Mouse (Mus musculus) heart, postnatal 10 days (tissue): ENCODE measurements at regions not wholly inside any gene's neighbourhood (a gene's known extent, or its start where the extent isn't known, plus 50 kb on each side); places are given as distances from the start of the nearest gene placed in this dataset.
A peak's percentile ranks its signal among the peaks of the same experiment; 100 is the strongest.
"Not testable (repeated sequence)": the region's sequence is repeated elsewhere in the genome, so short reads cannot be mapped to it uniquely, and the experiment has no call there.

Experiments used
- DNase-seq, 2 experiments: peaks; one replicate each; pipeline ENCODE4 v3.0.0; 2021
- intact Hi-C: fragments of 180-260 bp; cut with DNase I; formaldehyde crosslinking; loops from one replicate; pipeline ENCODE4 v1.15.1; 2025

GRCm38 (mm10) chr7:137629540-137629939, 192.1 kb downstream of the Glrx3 start:
- intact Hi-C loops, result no loop called here
- no peak for DNase-seq

GRCm38 (mm10) chr7:137648621-137649020, 211.2 kb downstream of the Glrx3 start:
- intact Hi-C loops, result no loop called here
- no peak for DNase-seq

DNA sequence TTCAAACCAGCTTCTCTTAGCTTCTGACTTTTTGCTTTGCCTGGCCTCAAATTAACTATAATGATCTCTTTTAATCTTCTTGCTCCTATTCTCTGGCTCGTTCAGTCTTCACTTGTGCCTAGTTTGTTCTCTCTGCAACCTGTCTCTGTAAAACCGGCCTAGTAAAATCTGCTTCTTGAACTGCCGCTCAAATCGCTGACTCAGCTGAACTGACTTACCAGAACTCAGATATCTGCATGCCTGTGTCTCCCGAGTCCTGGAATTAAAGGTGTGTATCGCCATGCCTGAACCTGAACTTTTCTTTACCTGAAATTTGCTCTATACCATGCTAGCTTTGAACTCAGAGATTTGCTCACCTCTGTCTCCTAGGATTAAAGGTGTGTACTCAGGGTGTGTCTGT, 212.2 kb downstream of the Glrx3 start:
- no peak for DNase-seq
- intact Hi-C loops, result no loop called here

- no peak for DNase-seq
These were observed 216.4 kb downstream of the Glrx3 start for GRCm38 (mm10) chr7:137653837-137654236.

DNA sequence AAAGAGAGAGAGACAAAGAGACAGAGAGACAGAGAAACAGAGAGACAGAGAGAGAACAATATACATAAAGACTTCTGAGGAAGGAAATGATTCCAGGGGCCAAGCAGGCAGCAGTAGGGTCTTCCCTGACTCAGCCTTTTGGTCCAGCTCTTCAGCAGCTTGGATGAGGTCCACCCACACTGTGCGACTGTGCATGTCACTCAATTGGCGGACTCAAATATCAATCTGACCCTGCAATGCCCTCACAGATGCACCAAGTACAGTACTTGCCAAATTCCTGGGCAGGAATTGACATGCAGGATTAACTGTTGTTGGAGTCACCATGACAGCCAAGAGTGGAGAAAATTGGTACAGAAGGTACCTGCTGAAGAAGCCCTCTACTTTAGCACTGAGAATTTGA, 229.8 kb downstream of the Glrx3 start:
- intact Hi-C loops, result no loop called here
- DNase-seq, result no peak

More at GRCm38 (mm10) chr7:137653837-137654236, 216.4 kb downstream of the Glrx3 start:
- intact Hi-C loops, result no loop called here

DNA sequence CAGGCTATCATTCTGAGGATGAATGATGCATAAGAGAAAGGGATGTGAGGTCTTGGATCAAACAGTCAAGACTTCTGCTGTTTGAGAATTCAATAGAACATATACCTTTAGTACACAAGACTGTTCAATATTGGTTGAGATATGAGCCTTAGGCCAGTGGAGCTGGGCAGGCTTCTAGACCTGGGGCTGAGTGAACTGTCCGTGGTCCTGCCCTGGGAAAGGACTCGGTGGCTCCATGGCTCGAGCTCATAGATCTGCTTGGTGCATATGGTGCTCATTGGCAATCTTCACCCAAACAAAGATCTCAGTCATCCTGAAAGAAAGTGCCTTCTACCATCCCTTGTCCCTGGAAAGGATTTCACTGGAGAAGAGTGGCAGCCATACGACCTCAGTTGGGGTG, 233.7 kb downstream of the Glrx3 start:
- DNase-seq, result peak in 1 of 2 experiments; percentile 6
- intact Hi-C loops, result no loop called here

- DNase-seq, result no peak
- intact Hi-C loops, result no loop called here
These were observed 237.2 kb downstream of the Glrx3 start for GRCm38 (mm10) chr7:137674596-137674995.

DNA sequence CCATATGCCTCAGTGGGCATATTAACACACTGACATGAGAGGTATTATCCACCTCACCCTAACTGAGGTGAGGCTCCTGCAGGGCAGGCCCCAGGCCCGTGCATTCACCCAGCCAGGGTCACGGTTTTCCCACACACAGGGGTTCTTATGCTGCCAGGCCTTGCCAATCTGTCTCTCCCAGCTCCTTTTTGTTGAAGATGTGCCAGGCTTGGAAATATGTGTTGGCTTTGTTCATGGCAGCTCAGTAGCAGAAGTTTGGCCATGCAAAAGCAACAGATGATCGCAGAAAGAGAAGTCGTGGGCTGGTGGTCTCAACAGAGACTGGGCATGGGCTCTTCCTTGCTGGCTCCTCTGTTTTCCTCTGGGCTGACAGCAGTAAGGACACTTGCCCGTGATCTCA, 238.0 kb downstream of the Glrx3 start:
- intact Hi-C loops, result loop anchor here (1.0 kb wide), 1 partner anchor 40 kb away; no protein-coding TSS in a partner anchor

DNA sequence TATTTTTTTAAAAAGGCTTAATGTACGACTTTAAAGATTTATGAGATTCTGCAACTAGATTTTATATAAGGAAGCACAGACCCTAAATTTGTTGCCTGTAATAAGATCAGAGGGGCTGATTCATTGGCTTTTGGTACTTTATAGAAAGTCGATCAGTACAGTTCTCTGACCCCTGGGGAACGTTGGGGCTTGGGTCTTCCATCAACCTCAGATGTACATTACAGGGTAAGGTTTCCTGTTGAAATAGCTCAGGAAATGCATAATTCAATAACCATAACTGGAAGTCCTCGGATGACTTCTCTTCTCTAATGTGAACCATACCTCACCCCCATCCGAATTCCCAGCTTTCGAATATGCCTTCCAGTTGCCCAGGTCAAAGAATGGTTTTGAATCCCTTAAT, 247.4 kb downstream of the Glrx3 start:
- DNase-seq, result no peak
- intact Hi-C loops, result no loop called here

More for the DNA sequence above, 238.0 kb downstream of the Glrx3 start:
- DNase-seq, result no peak

GRCm38 (mm10) chr7:137685320-137685719, 247.9 kb downstream of the Glrx3 start:
- intact Hi-C loops, result no loop called here

DNA sequence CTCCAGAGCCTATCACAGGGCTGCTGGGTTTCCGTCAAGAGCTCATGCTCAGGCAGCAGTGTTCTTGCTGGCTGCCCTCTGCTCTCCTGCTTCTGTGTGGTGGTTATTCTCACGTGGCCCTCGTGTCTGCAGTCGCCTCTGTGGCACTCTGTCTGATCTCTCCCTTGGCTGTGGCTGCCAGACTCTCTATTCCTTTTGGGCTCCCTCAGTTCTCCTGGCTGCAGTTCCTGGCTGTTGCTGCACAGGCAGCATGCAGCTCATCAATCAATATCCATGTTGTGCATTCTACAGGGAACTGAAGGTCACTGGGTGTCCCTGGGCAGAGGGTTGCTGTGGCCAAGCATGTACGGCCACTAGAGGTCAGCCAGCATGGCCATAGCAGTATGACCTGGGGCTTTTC, 259.4 kb downstream of the Glrx3 start:
- no peak for DNase-seq
- intact Hi-C loops, result no loop called here

More at GRCm38 (mm10) chr7:137685320-137685719, 247.9 kb downstream of the Glrx3 start:
- no peak for DNase-seq

- intact Hi-C loops, DNase-seq: not testable (repeated sequence)
These were observed 261.1 kb downstream of the Glrx3 start for GRCm38 (mm10) chr7:137698501-137698900.

GRCm38 (mm10) chr7:137712862-137713261, 275.4 kb downstream of the Glrx3 start:
- DNase-seq, result peak in 1 of 2 experiments; percentile 20
- intact Hi-C loops, result no loop called here

DNA sequence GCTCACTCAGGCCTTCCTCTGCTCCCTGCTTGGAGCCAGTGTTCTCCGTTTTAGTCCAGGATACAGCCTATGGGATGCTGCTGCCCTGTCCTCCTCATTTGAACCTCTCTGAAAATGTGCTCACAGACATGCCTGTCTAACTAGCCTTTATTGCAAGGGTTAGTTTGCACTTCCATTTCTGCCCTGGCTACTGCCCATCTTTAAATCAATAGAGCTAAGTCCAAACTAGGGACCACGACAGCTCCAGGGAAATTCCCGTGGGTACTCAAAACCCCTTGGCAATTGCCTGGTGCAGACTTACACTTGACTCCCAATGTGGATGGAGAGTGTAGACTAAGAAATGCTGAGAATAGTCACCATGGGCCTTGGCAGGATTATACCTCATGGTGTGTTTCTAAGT, 276.4 kb downstream of the Glrx3 start:
- intact Hi-C loops, result no loop called here
- no peak for DNase-seq

DNA sequence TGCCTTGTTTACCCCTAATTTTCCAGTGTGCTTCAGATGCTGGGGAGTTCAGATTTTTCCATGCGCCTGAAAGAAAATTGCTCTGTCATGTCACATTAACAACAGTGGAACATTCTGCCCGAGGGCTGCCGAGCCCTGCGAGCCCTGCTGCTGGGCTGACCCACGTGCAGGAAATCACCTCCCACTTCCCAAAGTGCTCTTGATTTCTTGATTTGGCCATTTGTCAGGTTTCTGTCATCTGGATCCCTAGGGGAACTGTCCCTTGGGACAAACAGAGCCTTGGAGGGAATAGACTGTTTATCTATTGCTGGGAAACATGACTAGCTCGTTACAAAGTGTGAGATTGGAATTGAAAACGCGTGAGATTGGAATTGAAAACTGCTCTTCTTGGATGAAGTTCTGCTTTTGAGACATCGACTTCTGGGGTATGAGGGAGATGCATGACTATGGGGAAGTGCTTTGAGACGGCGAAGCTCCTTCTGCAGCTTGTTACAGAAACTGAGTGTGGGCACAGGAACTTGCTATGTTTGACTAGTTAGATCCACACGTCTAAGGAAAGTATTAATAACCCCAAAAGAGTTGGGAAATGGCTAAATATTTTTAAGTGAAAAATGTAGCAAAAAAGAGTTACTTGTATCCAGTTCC, 277.0 kb downstream of the Glrx3 start:
- peak; percentile 73 to 76 for DNase-seq
- intact Hi-C loops, result no loop called here

DNA sequence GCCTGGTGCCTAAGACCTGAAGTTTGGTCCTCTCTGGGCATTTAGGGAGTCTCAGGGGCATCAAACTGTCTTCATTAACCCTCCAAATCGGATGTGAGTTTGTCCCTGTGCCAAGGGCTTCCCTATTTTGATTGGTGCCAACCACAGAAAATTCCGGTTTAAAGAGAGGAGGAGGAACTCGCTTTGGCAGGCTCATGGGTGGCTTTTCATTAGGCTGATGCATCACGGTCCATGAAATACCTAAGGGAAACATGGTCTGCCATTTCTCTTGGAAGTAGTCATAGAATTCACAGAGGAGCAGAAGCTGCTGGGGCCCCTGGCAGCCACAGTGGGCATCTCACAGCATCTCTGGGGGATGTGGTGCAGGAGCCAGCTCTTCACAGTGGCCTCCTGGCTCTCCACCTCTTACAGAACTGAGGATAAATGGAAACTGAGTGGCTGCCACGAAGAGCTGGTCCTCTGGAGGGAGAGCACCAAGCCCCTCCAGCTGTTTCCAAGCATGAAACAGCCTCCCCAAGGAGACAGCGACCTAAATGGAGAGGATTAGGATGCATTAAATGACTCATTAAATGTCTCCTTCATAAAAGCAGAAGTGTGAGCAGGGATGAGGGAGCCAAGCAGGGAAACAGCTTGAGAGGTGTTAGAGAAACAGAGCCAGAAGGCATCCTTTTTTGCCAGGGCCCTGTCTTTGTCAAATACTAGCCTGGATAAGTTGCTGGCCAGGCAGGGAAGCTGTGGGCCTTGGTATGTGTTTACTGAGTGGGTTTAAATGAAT, 277.9 kb downstream of the Glrx3 start:
- DNase-seq, result no peak

GRCm38 (mm10) chr7:137723361-137724040, 286.1 kb downstream of the Glrx3 start:
- intact Hi-C loops, result no loop called here

More for the DNA sequence above, 277.9 kb downstream of the Glrx3 start:
- intact Hi-C loops, result no loop called here

DNA sequence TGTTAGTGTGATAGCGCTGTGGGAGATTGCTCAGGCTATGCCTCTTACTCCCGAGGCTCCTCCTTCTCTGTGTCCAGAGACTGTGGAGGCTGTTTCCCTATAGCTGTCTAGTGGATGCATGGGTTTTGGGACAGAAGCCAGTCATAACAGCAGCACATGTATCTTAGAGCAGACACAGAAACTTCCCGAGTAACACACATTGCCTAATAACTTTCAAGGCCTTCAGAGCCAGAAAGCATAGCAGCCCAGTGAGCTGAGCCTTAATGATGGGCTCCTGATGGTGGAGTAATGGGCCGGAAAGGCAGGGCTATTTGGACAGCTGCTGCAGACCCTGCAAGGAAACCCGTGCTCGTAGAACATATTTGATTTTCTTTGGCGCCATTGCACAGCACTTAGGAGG, 288.6 kb downstream of the Glrx3 start:
- intact Hi-C loops, result no loop called here
- DNase-seq, result peak in 1 of 2 experiments; percentile 18

More at GRCm38 (mm10) chr7:137723361-137724040, 286.1 kb downstream of the Glrx3 start:
- no peak for DNase-seq

DNA sequence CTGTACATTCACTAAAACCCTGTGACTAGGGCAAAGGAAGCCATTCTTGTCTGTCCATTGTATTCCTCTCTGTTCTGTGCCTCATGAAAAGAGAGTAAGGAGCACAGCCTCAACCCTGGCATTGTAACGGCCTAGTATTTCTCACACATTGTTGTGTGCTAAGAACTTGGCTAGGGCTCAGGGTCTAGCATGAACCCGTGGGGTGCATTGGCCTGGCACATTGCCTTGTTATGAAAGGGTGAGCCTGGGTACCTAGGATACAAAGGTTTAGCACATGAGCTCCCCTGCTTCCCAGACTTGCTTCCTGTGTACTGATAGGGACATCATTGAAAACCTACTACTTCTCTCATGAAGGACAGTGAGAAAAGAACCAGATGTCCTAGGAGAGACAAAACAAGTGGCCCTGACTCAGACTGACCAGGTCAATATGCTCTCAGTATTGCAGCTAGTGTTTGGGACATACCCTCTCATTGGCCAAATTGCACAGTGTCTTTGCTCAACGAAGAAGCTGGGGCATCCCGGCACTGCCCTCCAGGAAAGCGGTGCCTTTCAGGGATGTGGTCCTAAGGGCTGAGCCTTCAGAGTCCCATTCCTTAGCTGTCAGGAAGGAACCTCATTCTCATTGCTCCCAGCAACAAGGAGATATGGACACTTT, 298.6 kb downstream of the Glrx3 start:
- no peak for DNase-seq
- intact Hi-C loops, result no loop called here

DNA sequence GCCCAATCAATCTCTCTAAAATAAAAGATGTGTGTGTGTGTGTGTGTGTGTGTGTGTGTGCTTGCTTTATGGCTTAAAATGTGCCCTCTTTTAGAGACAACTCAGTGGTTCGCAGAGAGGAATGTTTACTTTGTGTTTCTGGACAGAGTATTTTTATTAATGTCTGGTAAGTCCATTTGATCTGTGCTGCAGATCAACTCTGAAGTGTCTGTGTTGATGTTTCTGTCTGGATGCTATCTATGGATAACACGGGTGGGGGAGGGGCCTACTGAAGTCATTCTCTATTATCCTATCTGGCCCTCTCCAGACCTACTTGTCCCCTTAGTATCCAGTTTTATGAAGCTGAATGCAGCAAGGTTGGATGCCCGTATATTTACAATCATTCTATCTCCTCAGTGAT, 304.3 kb downstream of the Glrx3 start:
- intact Hi-C loops, result no loop called here
- no peak for DNase-seq

- peak; percentile 27 to 34 for DNase-seq
- intact Hi-C loops, result no loop called here
These were observed 304.9 kb downstream of the Glrx3 start for GRCm38 (mm10) chr7:137742297-137742751.
